Mouse (Mus musculus): ENCODE results near the gene St3gal3. TPM values are rescaled to one million over a fixed set of nuclear protein-coding genes. Genes with fewer than 3 reads are reported as not detected.

The St3gal3 gene
- polyA plus RNA-seq, 1 experiment from 2014 or later = 5.1 TPM

- WGBS (ENCODE audit: insufficient replicate concordance) = 72% methylated on average over 3 of the region's 3 CpGs
- TF ChIP-seq CTCF (IDR thresholded peaks at IDR 0.05; ENCODE audit: low read depth) (no peak), EP300 (IDR thresholded peaks at IDR 0.05; ENCODE audit: low read depth) (no peak)
- Histone ChIP-seq H3K4me1 (ENCODE audit: insufficient read depth) (peaks cover 31% of the 10 kb centered on the region), H3K4me2 (ENCODE audit: low read depth, low read length) (peak overlapping the region; percentile 99), H3K4me3 (ENCODE audit: low read depth, low read length) (no peak overlapping the region), H3K9me3 (ENCODE audit: low read length) (no peaks in the 10 kb centered on the region), H3K36me3 (replicated peaks; ENCODE audit: insufficient read depth, low read length) (peaks cover 4% of the 10 kb centered on the region), H3K27me3 (ENCODE audit: insufficient read depth, low read length) (no peaks in the 10 kb centered on the region), H3K27ac (ENCODE audit: low read depth) (no peak overlapping the region), H3K9ac (replicated peaks) (no peak overlapping the region)
- ATAC-seq = no peak
- no peak for DNase-seq
These were observed 221.3 kb downstream of the St3gal3 start for GRCm38 (mm10) chr4:117913421-117913820.

GRCm38 (mm10) chr4:117912685-117913273 is 221.9 kb downstream of the St3gal3 start:
- Histone ChIP-seq H3K27me3 (ENCODE audit: insufficient read depth, low read length) (no peaks in the 10 kb centered on the region), H3K4me3 (ENCODE audit: low read depth, low read length) (no peak overlapping the region), H3K9me3 (ENCODE audit: low read length) (no peaks in the 10 kb centered on the region), H3K36me3 (replicated peaks; ENCODE audit: insufficient read depth, low read length) (peaks cover 4% of the 10 kb centered on the region), H3K4me2 (ENCODE audit: low read depth, low read length) (no peak overlapping the region), H3K27ac (ENCODE audit: low read depth) (no peak overlapping the region), H3K9ac (replicated peaks) (no peak overlapping the region), H3K4me1 (ENCODE audit: insufficient read depth) (peaks cover 28% of the 10 kb centered on the region)
- ATAC-seq (no peak), DNase-seq (no peak)
- TF ChIP-seq CTCF (IDR thresholded peaks at IDR 0.05; ENCODE audit: low read depth) (no peak), EP300 (IDR thresholded peaks at IDR 0.05; ENCODE audit: low read depth) (no peak)
- 77% methylated on average over 7 of the region's 7 CpGs for WGBS (ENCODE audit: insufficient replicate concordance)

- Histone ChIP-seq H3K9ac (replicated peaks) (no peak overlapping the region), H3K4me2 (ENCODE audit: low read depth, low read length) (no peak overlapping the region), H3K27ac (ENCODE audit: low read depth) (no peak overlapping the region), H3K4me1 (ENCODE audit: insufficient read depth) (peaks cover 28% of the 10 kb centered on the region), H3K4me3 (ENCODE audit: low read depth, low read length) (no peak overlapping the region), H3K27me3 (ENCODE audit: insufficient read depth, low read length) (no peaks in the 10 kb centered on the region), H3K36me3 (replicated peaks; ENCODE audit: insufficient read depth, low read length) (peaks cover 4% of the 10 kb centered on the region), H3K9me3 (ENCODE audit: low read length) (no peaks in the 10 kb centered on the region)
- no peak for ATAC-seq
- TF ChIP-seq CTCF (IDR thresholded peaks at IDR 0.05; ENCODE audit: low read depth) (no peak), EP300 (IDR thresholded peaks at IDR 0.05; ENCODE audit: low read depth) (no peak)
- WGBS (ENCODE audit: insufficient replicate concordance) = 92% methylated on average over 13 of the region's 13 CpGs
- no peak for DNase-seq
These were observed 222.6 kb downstream of the St3gal3 start for GRCm38 (mm10) chr4:117912131-117912561.

- H3K36me3 ChIP-seq (replicated peaks; ENCODE audit: insufficient read depth, low read length) = peaks cover 14% of the 10 kb centered on the region
- H3K4me3 ChIP-seq (ENCODE audit: low read depth, low read length) = no peak overlapping the region
- WGBS (ENCODE audit: insufficient replicate concordance) = 82% methylated on average over 8 of the region's 8 CpGs
- no peak overlapping the region for H3K27ac ChIP-seq (ENCODE audit: low read depth)
- no peak overlapping the region for H3K9ac ChIP-seq (replicated peaks)
- H3K9me3 ChIP-seq (ENCODE audit: low read length) = no peaks in the 10 kb centered on the region
- DNase-seq (no peak), ATAC-seq (no peak)
- H3K4me1 ChIP-seq (ENCODE audit: insufficient read depth) = peaks cover 10% of the 10 kb centered on the region
- no peaks in the 10 kb centered on the region for H3K27me3 ChIP-seq (ENCODE audit: insufficient read depth, low read length)
- TF ChIP-seq EP300 (IDR thresholded peaks at IDR 0.05; ENCODE audit: low read depth) (no peak), CTCF (IDR thresholded peaks at IDR 0.05; ENCODE audit: low read depth) (no peak)
- H3K4me2 ChIP-seq (ENCODE audit: low read depth, low read length) = no peak overlapping the region
These were observed 225.8 kb downstream of the St3gal3 start for GRCm38 (mm10) chr4:117908834-117909453.

- Histone ChIP-seq H3K36me3 (replicated peaks; ENCODE audit: insufficient read depth, low read length) (peaks cover 39% of the 10 kb centered on the region), H3K9ac (replicated peaks) (no peak overlapping the region), H3K4me1 (ENCODE audit: insufficient read depth) (no peaks in the 10 kb centered on the region), H3K9me3 (ENCODE audit: low read length) (no peaks in the 10 kb centered on the region), H3K27ac (ENCODE audit: low read depth) (no peak overlapping the region), H3K4me2 (ENCODE audit: low read depth, low read length) (no peak overlapping the region), H3K27me3 (ENCODE audit: insufficient read depth, low read length) (no peaks in the 10 kb centered on the region), H3K4me3 (ENCODE audit: low read depth, low read length) (no peak overlapping the region)
- TF ChIP-seq CTCF (IDR thresholded peaks at IDR 0.05; ENCODE audit: low read depth) (no peak), EP300 (IDR thresholded peaks at IDR 0.05; ENCODE audit: low read depth) (no peak)
- DNase-seq = no peak
- 82% methylated on average over 3 of the region's 3 CpGs for whole genome bisulfite sequencing (ENCODE audit: insufficient replicate concordance)
- ATAC-seq = no peak
These were observed 228.5 kb downstream of the St3gal3 start for GRCm38 (mm10) chr4:117906196-117906595.

DNA sequence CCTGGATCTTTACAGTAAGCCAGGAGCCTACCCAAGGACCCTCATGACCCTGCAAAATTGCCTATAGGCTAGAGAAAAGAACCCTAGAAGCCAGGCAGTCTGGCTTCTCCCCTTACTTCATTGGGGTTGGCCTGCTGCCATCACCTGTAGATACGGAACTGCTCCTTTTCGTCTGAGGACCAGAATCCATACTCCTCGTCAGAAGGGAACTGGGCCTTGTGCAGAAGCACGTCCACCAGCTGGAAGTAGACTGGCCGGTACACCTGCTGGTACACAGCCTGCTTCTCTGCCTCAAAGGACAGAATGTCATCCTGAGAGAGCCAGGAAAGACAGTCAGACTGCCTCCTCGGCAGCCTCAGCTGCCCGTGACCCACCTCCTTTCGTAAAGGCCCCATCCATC is 230.0 kb downstream of the St3gal3 start:
- H3K36me3 ChIP-seq (replicated peaks; ENCODE audit: insufficient read depth, low read length) = peaks cover 48% of the 10 kb centered on the region
- TF ChIP-seq CTCF (IDR thresholded peaks at IDR 0.05; ENCODE audit: low read depth) (no peak), EP300 (IDR thresholded peaks at IDR 0.05; ENCODE audit: low read depth) (no peak)
- no peak for DNase-seq

More for the DNA sequence above, 230.0 kb downstream of the St3gal3 start:
- Histone ChIP-seq H3K4me1 (ENCODE audit: insufficient read depth) (no peaks in the 10 kb centered on the region), H3K4me3 (ENCODE audit: low read depth, low read length) (no peak overlapping the region), H3K27ac (ENCODE audit: low read depth) (no peak overlapping the region), H3K27me3 (ENCODE audit: insufficient read depth, low read length) (no peaks in the 10 kb centered on the region), H3K9ac (replicated peaks) (no peak overlapping the region), H3K9me3 (ENCODE audit: low read length) (no peaks in the 10 kb centered on the region), H3K4me2 (ENCODE audit: low read depth, low read length) (no peak overlapping the region)
- WGBS (ENCODE audit: insufficient replicate concordance) = 87% methylated on average over 8 of the region's 8 CpGs
- no peak for ATAC-seq
